Comparison of ENCODE assay signal across 13 mouse cellular contexts in genomic region chr10:25446953-25447525, GRCm38 (mm10).
DNase-seq lines count a peak whose midpoint lies in the region; ATAC-seq and TF ChIP-seq lines count a peak whose summit lies in the region.
"Had no signal": no experiment of that assay in that cellular context is flagged by ENCODE, and none has a peak within 500 bp of the region (broad histone marks: within the 10 kb centered on the region; RNA-seq: fewer than 3 reads in every experiment).

No protein-coding gene starts in this region.

- TF ChIP-seq CTCF in lung, postnatal 0 days (IDR thresholded peaks at IDR 0.05): no peak
- no peak for TF ChIP-seq CTCF in lung, adult 2 months (IDR thresholded peaks at IDR 0.05; ENCODE audit: insufficient read depth, low read length)
- TF ChIP-seq CTCF in small intestine, adult 2 months (IDR thresholded peaks at IDR 0.05; ENCODE audit: extremely low read depth, insufficient read length, insufficient replicate concordance, low read depth, low read length): no peak

- peaks cover 22% of the 10 kb centered on the region for H3K4me1 ChIP-seq in kidney, embryonic 15.5 days
- H3K4me1 ChIP-seq in lung, postnatal 0 days (ENCODE audit: insufficient read depth, low read depth, low read length): 0 out of 2 replicates have a peak, but pooled peaks cover 3% of the 10 kb centered on the region
- peaks cover 15% of the 10 kb centered on the region for H3K4me1 ChIP-seq in lung, adult 2 months (ENCODE audit: control insufficient read depth, insufficient read depth, low read length)
- H3K4me1 ChIP-seq in embryonic facial prominence, embryonic 14.5 days (ENCODE audit: control insufficient read depth, insufficient read depth, low read length): 0 out of 2 replicates have a peak, but pooled peaks cover 3% of the 10 kb centered on the region
- peaks cover 3% of the 10 kb centered on the region; the same call in 1 of the 2 replicates for H3K4me1 ChIP-seq in small intestine, adult 2 months (ENCODE audit: control insufficient read depth, insufficient read depth, insufficient read length, low read length)
- H3K4me1 ChIP-seq: midbrain, embryonic 12.5 days had no signal

- H3K9me3 ChIP-seq in kidney, embryonic 15.5 days (replicated peaks): no peaks in the 10 kb centered on the region
- no peaks in the 10 kb centered on the region for H3K9me3 ChIP-seq in lung, postnatal 0 days (ENCODE audit: low read length)
- no peaks in the 10 kb centered on the region for H3K9me3 ChIP-seq in embryonic facial prominence, embryonic 14.5 days (ENCODE audit: control insufficient read depth, low read length)
- H3K9me3 ChIP-seq: G1E; midbrain, embryonic 12.5 days had no signal

- peak; percentile 50; the same call in 1 of the 2 replicates for TF ChIP-seq EP300 in lung, postnatal 0 days (IDR thresholded peaks at IDR 0.05)

- TF ChIP-seq POLR2A in lung, adult 2 months (IDR thresholded peaks at IDR 0.05; ENCODE audit: borderline replicate concordance, extremely low read depth, low read depth, low read length): no peak
- no peak for TF ChIP-seq POLR2A in small intestine, adult 2 months (IDR thresholded peaks at IDR 0.05; ENCODE audit: low read depth, low read length)

- no peaks in the 10 kb centered on the region for H3K27me3 ChIP-seq in kidney, embryonic 15.5 days
- no peaks in the 10 kb centered on the region for H3K27me3 ChIP-seq in lung, postnatal 0 days (replicated peaks; ENCODE audit: insufficient read depth, low read length)
- no peaks in the 10 kb centered on the region for H3K27me3 ChIP-seq in embryonic facial prominence, embryonic 14.5 days (replicated peaks; ENCODE audit: control insufficient read depth, insufficient read depth, low read length)
- no peaks in the 10 kb centered on the region for H3K27me3 ChIP-seq in small intestine, adult 2 months (ENCODE audit: control insufficient read depth, insufficient read depth, low read length)
- H3K27me3 ChIP-seq: midbrain, embryonic 12.5 days had no signal

- H3K27ac ChIP-seq in kidney, embryonic 15.5 days: peak overlapping the region; percentile 61
- peak overlapping the region; percentile 27; the same call in 1 of the 2 replicates for H3K27ac ChIP-seq in lung, postnatal 0 days (ENCODE audit: low read length)
- H3K27ac ChIP-seq in embryonic facial prominence, embryonic 14.5 days (replicated peaks; ENCODE audit: low read depth, low read length): peak overlapping the region; percentile 16; the same call in 1 of the 2 replicates
- peak overlapping the region; percentile 8; the same call in 1 of the 2 replicates for H3K27ac ChIP-seq in small intestine, adult 2 months (ENCODE audit: insufficient read depth, low read depth, low read length)
- H3K27ac ChIP-seq: midbrain, embryonic 12.5 days had no signal

- WGBS in kidney, embryonic 15.5 days: 44% methylated on average over 5 of the region's 5 CpGs
- 42% methylated on average over 5 of the region's 5 CpGs for WGBS in lung, postnatal 0 days
- WGBS in lung, adult 2 months: 28% methylated on average over 5 of the region's 5 CpGs
- WGBS in embryonic facial prominence, embryonic 14.5 days: 61% methylated on average over 5 of the region's 5 CpGs
- 69% methylated on average over 5 of the region's 5 CpGs for WGBS in small intestine, adult 2 months

- peaks cover 17% of the 10 kb centered on the region for H3K36me3 ChIP-seq in kidney, embryonic 15.5 days
- H3K36me3 ChIP-seq in lung, postnatal 0 days (ENCODE audit: insufficient read depth, low read length): 0 out of 2 replicates have a peak, but pooled peaks cover 10% of the 10 kb centered on the region
- H3K36me3 ChIP-seq in embryonic facial prominence, embryonic 14.5 days (ENCODE audit: control insufficient read depth, insufficient read depth, low read length): peaks cover 20% of the 10 kb centered on the region
- peaks cover 18% of the 10 kb centered on the region for H3K36me3 ChIP-seq in small intestine, adult 2 months (ENCODE audit: control insufficient read depth, insufficient read depth, low read length)
- H3K36me3 ChIP-seq: G1E; midbrain, embryonic 12.5 days had no signal

- DNase-seq in kidney, adult 18-20 months: no peak
- DNase-seq in lung, postnatal 0 days (ENCODE audit: low spot score): peak; percentile 66
- DNase-seq in lung, adult 2 months: no peak
- DNase-seq in embryonic facial prominence, embryonic 14.5 days (ENCODE audit: low spot score): no peak
- DNase-seq in embryo, embryonic 11 days: no peak
- DNase-seq: adrenal gland, postnatal 14 days; cerebellum, postnatal 36 days; thymus, postnatal 4 days had no signal

- no peak overlapping the region for H3K9ac ChIP-seq in kidney, embryonic 15.5 days
- H3K9ac ChIP-seq in lung, postnatal 0 days (replicated peaks; ENCODE audit: low read depth): no peak overlapping the region
- no peak overlapping the region for H3K9ac ChIP-seq in embryonic facial prominence, embryonic 14.5 days (ENCODE audit: low read depth, low read length)
- H3K9ac ChIP-seq: midbrain, embryonic 12.5 days had no signal

- H3K4me2 ChIP-seq in kidney, embryonic 15.5 days: no peak overlapping the region
- H3K4me2 ChIP-seq in lung, postnatal 0 days (replicated peaks; ENCODE audit: low read depth, low read length): no peak overlapping the region
- no peak overlapping the region for H3K4me2 ChIP-seq in embryonic facial prominence, embryonic 14.5 days (ENCODE audit: low read depth, low read length)
- H3K4me2 ChIP-seq: midbrain, embryonic 12.5 days had no signal

- 0 out of 2 replicates have a peak, but pooled peaks have one; percentile 56 for ATAC-seq in kidney, embryonic 15.5 days (replicated peaks; ENCODE audit: low FRiP score)
- ATAC-seq in lung, postnatal 0 days: peak; percentile 78
- ATAC-seq in embryonic facial prominence, embryonic 14.5 days (ENCODE audit: low read depth): no peak
- ATAC-seq: forebrain, embryonic 16.5 days had no signal

- no peak overlapping the region for H3K4me3 ChIP-seq in kidney, embryonic 15.5 days (replicated peaks)
- H3K4me3 ChIP-seq in lung, postnatal 0 days (ENCODE audit: low read depth, low read length): no peak overlapping the region
- no peak overlapping the region for H3K4me3 ChIP-seq in lung, adult 2 months (replicated peaks; ENCODE audit: extremely low read depth, low read depth, low read length)
- no peak overlapping the region for H3K4me3 ChIP-seq in embryonic facial prominence, embryonic 14.5 days (ENCODE audit: low read depth, low read length)
- no peak overlapping the region for H3K4me3 ChIP-seq in small intestine, adult 2 months (ENCODE audit: low read depth, low read length)
- H3K4me3 ChIP-seq: midbrain, embryonic 12.5 days had no signal

Comparison
In these comparisons a context has a peak if more than half of its experiments do, and no peak if none do; other contexts are left out.
1. H3K27ac ChIP-seq: peak in every context shown above with its lines; median percentile 61 in kidney, embryonic 15.5 days; 27 in lung, postnatal 0 days; 16 in embryonic facial prominence, embryonic 14.5 days; 8 in small intestine, adult 2 months.